Mouse (Mus musculus): ENCODE data around the gene Fv1. TPM values are rescaled to one million over a fixed set of nuclear protein-coding genes. Genes with fewer than 3 reads are reported as not detected.
A peak's percentile ranks its signal among the peaks of the same experiment; 100 is the strongest.

Gene Fv1
- polyA plus RNA-seq, 1 experiment from 2014 or later = 14.1 TPM

DNA sequence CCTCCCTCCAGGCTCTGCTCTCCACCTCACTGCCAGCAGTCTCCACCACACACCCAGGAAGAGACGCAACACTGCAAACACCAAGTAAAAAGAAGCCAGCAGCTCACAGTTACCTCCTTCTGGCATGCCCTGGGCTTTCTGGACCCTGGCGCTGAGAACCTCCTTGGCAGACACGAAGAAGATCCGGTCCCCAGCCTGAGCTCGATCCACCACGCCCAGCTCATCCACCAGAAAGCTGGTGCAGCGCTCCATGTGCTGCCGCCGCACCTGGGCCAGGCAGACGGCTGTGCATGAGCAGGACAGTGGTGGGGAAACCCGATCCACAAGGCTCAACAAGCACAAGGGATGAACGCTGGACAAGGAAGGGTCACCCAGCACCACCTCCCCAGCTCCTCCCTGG is 17.4 kb downstream of the Fv1 start:
- WGBS = 92% methylated on average over 12 of the region's 12 CpGs
- no peak for ATAC-seq (ENCODE audit: insufficient number of reproducible peaks, insufficient read depth, low FRiP score, low TSS enrichment, low read depth)
- Histone ChIP-seq H3K27me3 (no peaks in the 10 kb centered on the region), H3K4me3 (replicated peaks) (no peak overlapping the region), H3K27ac (no peak overlapping the region), H3K4me2 (no peak overlapping the region), H3K36me3 (peaks cover 94% of the 10 kb centered on the region), H3K9ac (replicated peaks) (no peak overlapping the region), H3K9me3 (no peaks in the 10 kb centered on the region), H3K4me1 (replicated peaks) (no peaks in the 10 kb centered on the region)

DNA sequence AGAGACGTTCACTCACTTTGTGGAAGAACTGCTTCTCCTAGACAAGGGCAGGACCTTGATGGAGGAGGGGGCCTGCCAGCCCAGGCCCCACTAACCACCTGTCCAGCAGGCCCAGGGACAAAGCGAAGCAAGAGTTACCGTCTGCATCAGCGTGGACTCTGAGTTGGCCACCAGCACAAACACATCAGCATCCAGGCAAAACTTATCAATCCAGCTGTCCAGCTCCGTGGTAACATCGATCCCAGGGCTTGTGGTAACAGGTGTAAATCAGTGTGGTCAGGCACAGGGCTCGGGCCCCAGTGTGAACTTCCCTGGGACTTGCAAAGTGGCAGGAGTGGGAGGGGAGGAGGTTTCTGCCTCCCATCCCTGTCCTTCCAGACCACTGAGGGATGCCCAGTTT is 18.5 kb downstream of the Fv1 start:
- no peak overlapping the region for H3K9ac ChIP-seq (replicated peaks)
- H3K4me1 ChIP-seq (replicated peaks) = no peaks in the 10 kb centered on the region
- ATAC-seq (ENCODE audit: insufficient number of reproducible peaks, insufficient read depth, low FRiP score, low TSS enrichment, low read depth) = no peak
- H3K9me3 ChIP-seq = no peaks in the 10 kb centered on the region
- H3K27me3 ChIP-seq = no peaks in the 10 kb centered on the region
- no peak overlapping the region for H3K4me2 ChIP-seq
- 89% methylated on average over 7 of the region's 7 CpGs for WGBS
- H3K4me3 ChIP-seq (replicated peaks) = no peak overlapping the region
- H3K36me3 ChIP-seq = peaks cover 94% of the 10 kb centered on the region
- H3K27ac ChIP-seq = no peak overlapping the region

DNA sequence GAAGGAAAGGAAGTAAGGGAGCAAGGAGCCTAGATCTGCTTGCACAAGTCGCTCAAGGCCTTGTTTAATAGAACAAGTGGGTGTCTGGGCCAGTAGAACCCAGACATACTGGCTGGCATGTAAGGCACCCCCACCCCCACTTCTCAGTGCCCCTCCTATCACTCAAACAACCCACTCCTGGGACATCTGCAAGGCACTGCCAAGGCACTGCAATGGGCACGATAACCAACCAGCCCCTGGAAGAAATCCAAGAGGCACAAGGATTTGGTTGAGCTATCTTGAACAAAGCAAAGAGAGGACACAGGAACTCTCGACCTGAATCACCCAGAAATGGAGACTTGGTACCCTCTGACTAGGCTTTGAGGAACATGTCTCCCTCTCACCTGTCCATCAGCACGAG is 19.5 kb downstream of the Fv1 start:
- H3K27me3 ChIP-seq = no peaks in the 10 kb centered on the region
- no peaks in the 10 kb centered on the region for H3K4me1 ChIP-seq (replicated peaks)
- no peaks in the 10 kb centered on the region for H3K9me3 ChIP-seq
- H3K36me3 ChIP-seq = peaks cover 93% of the 10 kb centered on the region
- no peak overlapping the region for H3K4me2 ChIP-seq
- no peak overlapping the region for H3K27ac ChIP-seq
- ATAC-seq (ENCODE audit: insufficient number of reproducible peaks, insufficient read depth, low FRiP score, low TSS enrichment, low read depth) = no peak
- no peak overlapping the region for H3K4me3 ChIP-seq (replicated peaks)
- WGBS = 89% methylated on average over 4 of the region's 4 CpGs
- no peak overlapping the region for H3K9ac ChIP-seq (replicated peaks)

DNA sequence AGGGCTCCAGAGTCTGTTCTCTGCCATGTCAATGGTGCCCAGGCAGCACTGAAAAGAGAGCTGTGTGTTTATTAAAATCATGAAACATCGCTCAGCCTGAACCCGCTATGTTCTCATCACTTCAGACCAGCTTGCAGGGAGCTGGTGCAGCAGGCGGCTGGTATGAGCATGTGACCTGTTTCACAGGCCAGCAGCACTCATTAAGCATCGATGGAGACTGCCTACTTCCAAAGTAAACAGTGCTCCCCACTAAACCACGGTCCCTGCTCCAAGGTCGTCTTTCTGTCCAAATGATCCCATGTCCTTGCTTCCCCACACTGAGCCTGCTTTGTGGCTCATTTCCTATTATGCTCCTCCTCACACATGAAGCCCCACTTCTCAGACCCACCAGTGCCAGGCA is 21.6 kb downstream of the Fv1 start:
- Histone ChIP-seq H3K4me3 (replicated peaks) (no peak overlapping the region), H3K36me3 (peaks cover 91% of the 10 kb centered on the region), H3K9ac (replicated peaks) (no peak overlapping the region), H3K4me1 (replicated peaks) (no peaks in the 10 kb centered on the region), H3K27ac (no peak overlapping the region), H3K4me2 (no peak overlapping the region), H3K9me3 (no peaks in the 10 kb centered on the region), H3K27me3 (no peaks in the 10 kb centered on the region)
- 93% methylated on average over 6 of the region's 6 CpGs for WGBS
- no peak for ATAC-seq (ENCODE audit: insufficient number of reproducible peaks, insufficient read depth, low FRiP score, low TSS enrichment, low read depth)

DNA sequence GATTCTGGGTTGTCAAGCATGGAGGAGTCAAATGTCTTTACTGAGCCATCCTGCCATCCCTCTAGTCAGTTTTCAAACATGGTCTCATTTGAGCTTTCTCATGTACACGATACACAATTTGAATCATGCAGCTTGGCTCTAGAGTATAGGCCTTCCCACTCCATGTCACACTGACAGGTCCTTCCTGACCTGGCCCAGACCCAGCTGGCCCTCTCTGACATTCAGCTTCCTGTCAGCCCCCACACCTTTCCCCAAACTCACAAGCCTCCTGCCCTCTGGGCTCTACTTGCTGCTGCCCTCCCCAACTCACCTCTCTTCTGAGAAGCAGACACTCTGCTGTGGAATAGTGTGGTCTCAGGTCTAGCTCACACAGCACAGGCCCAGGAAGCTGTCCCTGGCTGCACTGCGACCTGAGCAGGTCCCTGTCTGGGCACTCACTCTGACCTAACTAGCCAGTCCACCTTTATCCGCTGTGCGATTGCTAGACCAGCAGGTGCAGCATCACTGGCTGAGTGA is 27.1 kb downstream of the Fv1 start:
- H3K36me3 ChIP-seq = peaks cover 94% of the 10 kb centered on the region
- no peaks in the 10 kb centered on the region for H3K27me3 ChIP-seq
- H3K4me1 ChIP-seq (replicated peaks) = no peaks in the 10 kb centered on the region
- H3K9me3 ChIP-seq = no peaks in the 10 kb centered on the region
- H3K9ac ChIP-seq (replicated peaks) = no peak overlapping the region
- 91% methylated on average over 4 of the region's 4 CpGs for WGBS
- no peak for ATAC-seq (ENCODE audit: insufficient number of reproducible peaks, insufficient read depth, low FRiP score, low TSS enrichment, low read depth)
- H3K4me3 ChIP-seq (replicated peaks) = no peak overlapping the region
- H3K27ac ChIP-seq = no peak overlapping the region
- no peak overlapping the region for H3K4me2 ChIP-seq

DNA sequence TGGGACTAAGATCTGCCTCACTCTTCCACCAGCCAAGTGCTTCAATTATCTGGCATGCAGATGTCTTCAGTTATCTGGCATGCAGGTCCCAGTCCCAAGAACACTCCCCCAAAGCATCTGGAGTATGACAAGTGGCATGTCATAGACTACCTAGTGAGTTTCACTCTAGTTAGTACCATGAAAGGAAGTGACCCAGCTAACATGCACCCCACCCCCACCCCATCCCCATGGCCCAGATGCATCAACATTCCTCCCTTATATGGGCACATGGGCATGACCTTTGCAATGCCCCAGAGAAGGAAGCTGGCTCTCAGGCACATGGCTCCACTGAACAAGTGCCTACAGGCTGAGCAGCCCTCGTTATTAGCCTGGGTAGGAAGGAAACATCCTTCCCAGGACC is 27.6 kb downstream of the Fv1 start:
- H3K4me3 ChIP-seq (replicated peaks) = no peak overlapping the region
- H3K27me3 ChIP-seq = no peaks in the 10 kb centered on the region
- no peak for ATAC-seq (ENCODE audit: insufficient number of reproducible peaks, insufficient read depth, low FRiP score, low TSS enrichment, low read depth)
- H3K9me3 ChIP-seq = no peaks in the 10 kb centered on the region
- 81% methylated on average over 1 of the region's 1 CpGs for WGBS
- H3K36me3 ChIP-seq = peaks cover 90% of the 10 kb centered on the region
- H3K4me1 ChIP-seq (replicated peaks) = no peaks in the 10 kb centered on the region
- no peak overlapping the region for H3K27ac ChIP-seq
- no peak overlapping the region for H3K9ac ChIP-seq (replicated peaks)
- no peak overlapping the region for H3K4me2 ChIP-seq

DNA sequence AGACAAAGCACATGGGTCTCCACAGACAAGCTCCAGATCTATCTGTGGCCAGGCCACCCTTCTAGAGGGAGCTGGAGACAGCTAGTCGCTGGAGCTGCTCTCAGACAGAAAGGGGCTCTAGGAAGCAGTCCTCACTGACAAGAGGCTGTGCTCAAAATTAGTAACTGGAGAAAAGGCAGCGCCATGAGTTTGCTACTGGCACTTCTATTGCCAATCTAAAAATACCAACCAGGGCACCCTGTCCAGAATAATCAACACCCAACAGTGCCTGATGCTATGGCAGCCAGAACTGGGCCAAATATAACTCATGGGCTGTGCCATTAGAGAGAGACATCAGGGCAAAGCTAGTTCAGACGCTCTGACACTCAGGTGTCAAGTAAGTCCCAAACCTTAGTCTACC is 28.6 kb downstream of the Fv1 start:
- H3K4me3 ChIP-seq (replicated peaks) = no peak overlapping the region
- H3K4me2 ChIP-seq = no peak overlapping the region
- H3K9me3 ChIP-seq = no peaks in the 10 kb centered on the region
- H3K27me3 ChIP-seq = no peaks in the 10 kb centered on the region
- 85% methylated on average over 3 of the region's 3 CpGs for WGBS
- no peak overlapping the region for H3K27ac ChIP-seq
- H3K9ac ChIP-seq (replicated peaks) = no peak overlapping the region
- H3K36me3 ChIP-seq = peaks cover 85% of the 10 kb centered on the region
- no peak for ATAC-seq (ENCODE audit: insufficient number of reproducible peaks, insufficient read depth, low FRiP score, low TSS enrichment, low read depth)
- H3K4me1 ChIP-seq (replicated peaks) = no peaks in the 10 kb centered on the region

DNA sequence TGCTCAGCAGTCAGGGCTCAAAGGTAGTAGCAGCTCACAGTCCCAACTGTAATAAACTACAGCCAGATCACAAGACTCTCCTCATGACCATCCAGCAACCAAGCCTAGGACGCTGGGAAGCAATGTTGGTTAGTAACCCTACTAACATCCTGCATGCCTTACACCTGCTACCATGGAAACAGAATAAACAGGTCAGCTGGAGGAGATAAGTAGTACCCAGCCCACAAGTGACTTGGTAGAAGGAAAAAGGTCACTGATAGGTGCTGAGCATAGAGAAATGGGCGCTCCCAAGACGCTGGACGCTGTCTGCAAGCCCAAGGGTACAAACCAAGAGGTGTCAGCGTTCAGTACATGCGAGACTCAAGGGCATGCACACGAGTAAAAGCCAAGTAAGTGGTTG is 31.7 kb downstream of the Fv1 start:
- H3K36me3 ChIP-seq = peaks cover 67% of the 10 kb centered on the region
- no peak overlapping the region for H3K9ac ChIP-seq (replicated peaks)
- H3K4me2 ChIP-seq = no peak overlapping the region
- no peak overlapping the region for H3K4me3 ChIP-seq (replicated peaks)
- 91% methylated on average over 7 of the region's 7 CpGs for whole genome bisulfite sequencing
- no peak overlapping the region for H3K27ac ChIP-seq
- no peaks in the 10 kb centered on the region for H3K9me3 ChIP-seq
- H3K27me3 ChIP-seq = no peaks in the 10 kb centered on the region
- peaks cover 9% of the 10 kb centered on the region for H3K4me1 ChIP-seq (replicated peaks)
- no peak for ATAC-seq (ENCODE audit: insufficient number of reproducible peaks, insufficient read depth, low FRiP score, low TSS enrichment, low read depth)

DNA sequence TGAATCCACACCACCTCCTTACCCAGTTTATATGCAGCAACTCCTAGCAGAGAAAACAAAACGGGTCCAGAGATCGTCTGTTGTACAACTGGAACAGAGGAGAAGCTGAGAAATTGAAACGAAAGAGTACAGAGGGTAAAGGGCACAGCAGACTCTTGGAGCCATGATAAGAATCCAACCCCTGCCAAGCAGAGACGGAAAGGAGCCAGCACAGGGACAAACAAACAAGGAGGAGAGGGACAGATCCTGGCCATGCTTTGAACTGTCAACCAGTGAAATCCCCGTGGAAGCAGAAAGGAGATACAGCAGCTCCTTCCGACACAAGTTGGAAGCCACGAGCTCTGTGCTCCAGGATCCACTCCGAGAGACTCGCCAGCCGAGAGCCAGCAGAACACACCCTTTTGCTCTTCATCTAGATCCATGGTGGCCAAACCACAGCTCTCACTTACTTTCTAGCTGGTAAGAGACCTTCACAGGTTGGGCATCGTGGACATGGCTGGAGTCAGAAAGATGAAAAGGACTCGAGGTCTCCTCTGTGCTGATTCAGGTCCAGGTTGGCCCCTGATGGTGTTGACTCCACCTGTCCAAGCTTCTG is 34.2 kb downstream of the Fv1 start:
- Histone ChIP-seq H3K9ac (replicated peaks) (no peak overlapping the region), H3K27me3 (no peaks in the 10 kb centered on the region), H3K4me3 (replicated peaks) (no peak overlapping the region), H3K36me3 (peaks cover 42% of the 10 kb centered on the region), H3K9me3 (no peaks in the 10 kb centered on the region), H3K4me2 (peak overlapping the region; percentile 70; the same call in 1 of the 2 replicates), H3K27ac (no peak overlapping the region), H3K4me1 (replicated peaks) (peaks cover 9% of the 10 kb centered on the region)
- no peak for ATAC-seq (ENCODE audit: insufficient number of reproducible peaks, insufficient read depth, low FRiP score, low TSS enrichment, low read depth)
- 91% methylated on average over 12 of the region's 12 CpGs for WGBS

DNA sequence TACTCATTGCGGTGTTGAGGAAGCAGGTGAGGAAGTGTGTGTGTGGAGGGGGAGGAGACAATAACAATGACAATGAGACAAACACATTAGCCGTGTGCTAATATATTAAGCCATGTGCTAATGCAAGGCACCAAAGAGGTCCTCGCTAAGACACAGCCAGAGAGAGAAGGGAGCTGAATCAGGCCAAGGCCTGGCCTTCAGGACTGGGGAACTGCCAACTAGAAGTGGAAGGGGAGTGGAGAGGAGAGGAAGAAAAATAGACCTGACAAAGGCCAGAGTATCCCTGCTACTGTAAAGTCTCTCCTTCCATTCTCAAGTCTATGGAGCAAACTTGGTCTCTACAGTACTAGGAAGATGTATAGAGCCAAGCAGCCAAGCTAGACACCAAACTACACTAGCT is 34.8 kb downstream of the Fv1 start:
- Histone ChIP-seq H3K9me3 (no peaks in the 10 kb centered on the region), H3K27me3 (no peaks in the 10 kb centered on the region), H3K27ac (no peak overlapping the region), H3K36me3 (peaks cover 36% of the 10 kb centered on the region), H3K4me2 (peak overlapping the region; percentile 70), H3K4me1 (replicated peaks) (peaks cover 9% of the 10 kb centered on the region), H3K4me3 (replicated peaks) (peak overlapping the region; percentile 89), H3K9ac (replicated peaks) (peak overlapping the region; percentile 84)
- 87% methylated on average over 3 of the region's 3 CpGs for WGBS
- ATAC-seq (ENCODE audit: insufficient number of reproducible peaks, insufficient read depth, low FRiP score, low TSS enrichment, low read depth) = no peak

DNA sequence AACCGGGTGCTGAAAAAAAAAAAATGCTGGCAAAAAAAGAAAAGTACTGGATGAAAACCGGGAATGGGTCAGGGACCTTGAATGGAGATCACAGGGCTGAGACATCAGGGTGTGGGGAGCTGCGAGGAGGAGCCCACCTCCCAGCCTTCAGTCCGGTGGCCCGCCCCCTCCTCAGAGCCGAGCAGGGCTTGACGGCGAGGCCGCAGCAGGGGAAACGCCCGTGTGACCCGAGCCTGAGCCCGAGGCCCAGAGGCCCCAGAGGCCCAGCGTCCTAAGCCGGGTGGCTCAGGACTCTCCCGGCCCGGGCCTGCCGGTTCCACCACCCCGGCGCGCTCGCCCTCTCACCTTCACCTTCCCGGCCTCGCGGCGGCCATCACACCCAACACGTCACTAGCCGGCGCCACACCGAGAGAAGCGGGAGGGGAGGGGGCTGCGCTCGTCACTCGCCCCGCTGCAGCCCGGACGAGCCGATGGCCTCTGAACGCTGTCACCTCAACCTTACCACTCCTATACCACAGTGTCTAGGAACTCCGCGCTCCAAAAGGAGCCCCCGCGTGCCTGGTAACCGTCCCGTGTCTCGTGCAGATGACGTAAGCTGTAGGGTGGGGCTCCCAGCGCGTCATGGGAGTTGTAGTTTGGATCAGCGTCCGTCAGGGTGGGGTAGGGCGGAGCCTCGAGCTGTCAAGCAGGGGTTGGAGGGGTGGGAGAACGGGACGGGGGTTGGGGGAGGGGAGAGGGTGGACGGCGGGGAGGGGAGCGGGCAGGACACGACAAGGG is 35.7 kb downstream of the Fv1 start, which contains the start of gene Mfn2:
TSS of gene Mfn2 (minus strand) at position 392 of the 777 bp plus-strand sequence.
- under 1% methylated on average over 59 of the region's 59 CpGs for WGBS
- peak; percentile 89 for ATAC-seq (ENCODE audit: insufficient number of reproducible peaks, insufficient read depth, low FRiP score, low TSS enrichment, low read depth)
- peak within 1 kb of the TSS; percentile 84 for H3K9ac ChIP-seq (replicated peaks)
- H3K9me3 ChIP-seq = no peaks in the 10 kb centered on the region
- H3K27ac ChIP-seq = peak within 1 kb of the TSS; percentile 83
- peaks cover 32% of the 10 kb centered on the region for H3K36me3 ChIP-seq
- H3K27me3 ChIP-seq = no peaks in the 10 kb centered on the region
- H3K4me2 ChIP-seq = peak within 1 kb of the TSS; percentile 70
- peak within 1 kb of the TSS; percentile 89 for H3K4me3 ChIP-seq (replicated peaks)
- peaks cover 9% of the 10 kb centered on the region for H3K4me1 ChIP-seq (replicated peaks)
